Mouse (Mus musculus) regulatory T cell (primary cell): ENCODE data around the gene Ptpn14.

Experiments
- in situ Hi-C: fragments of 300-600 bp; cut with MboI, MseI; formaldehyde crosslinking; loops from one replicate; pipeline ENCODE4 v1.15.1; 2025; ENCODE audit warnings: high pct_unique_total_duplicates

Gene Ptpn14

GRCm38 (mm10) chr1:189808015-189808414 is 79.9 kb downstream of the Ptpn14 start:
- in situ Hi-C loops: no loop called here

GRCm38 (mm10) chr1:189808453-189808852 is 80.4 kb downstream of the Ptpn14 start:
- in situ Hi-C loops: no loop called here

- in situ Hi-C loops: no loop called here
Observed at GRCm38 (mm10) chr1:189811778-189812177, 83.7 kb downstream of the Ptpn14 start.

- in situ Hi-C loops: no loop called here
Observed at GRCm38 (mm10) chr1:189814385-189814784, 86.3 kb downstream of the Ptpn14 start.

- in situ Hi-C loops: no loop called here
Observed at GRCm38 (mm10) chr1:189817089-189817488, 89.0 kb downstream of the Ptpn14 start.

GRCm38 (mm10) chr1:189817810-189818209 is 89.7 kb downstream of the Ptpn14 start:
- in situ Hi-C loops: no loop called here

- in situ Hi-C loops: loop anchor here (10.0 kb wide), 1 partner anchor 325 kb away; no protein-coding TSS in a partner anchor
Observed at GRCm38 (mm10) chr1:189820111-189820510, 92.0 kb downstream of the Ptpn14 start.

- in situ Hi-C loops: loop anchor here (10.0 kb wide), 1 partner anchor 320 kb away; no protein-coding TSS in a partner anchor
Observed at GRCm38 (mm10) chr1:189824436-189824835, 96.4 kb downstream of the Ptpn14 start.

- in situ Hi-C loops: loop anchor here (10.0 kb wide), 1 partner anchor 694 kb away; no protein-coding TSS in a partner anchor
Observed at GRCm38 (mm10) chr1:189830391-189830790, 102.3 kb downstream of the Ptpn14 start.

- in situ Hi-C loops: loop anchor here (10.0 kb wide), 1 partner anchor 694 kb away; no protein-coding TSS in a partner anchor
Observed at GRCm38 (mm10) chr1:189830797-189831232, 102.7 kb downstream of the Ptpn14 start.

GRCm38 (mm10) chr1:189833351-189833750 is 105.3 kb downstream of the Ptpn14 start:
- in situ Hi-C loops: loop anchor here (10.0 kb wide), 1 partner anchor 691 kb away; no protein-coding TSS in a partner anchor

- in situ Hi-C loops: loop anchor here (10.0 kb wide), 1 partner anchor 691 kb away; no protein-coding TSS in a partner anchor
Observed at GRCm38 (mm10) chr1:189834166-189834565, 106.1 kb downstream of the Ptpn14 start.

GRCm38 (mm10) chr1:189846319-189846718 is 118.3 kb downstream of the Ptpn14 start:
- in situ Hi-C loops: no loop called here

GRCm38 (mm10) chr1:189849550-189849949 is 121.5 kb downstream of the Ptpn14 start:
- in situ Hi-C loops: no loop called here

- in situ Hi-C loops: loop anchor here (10.0 kb wide), 1 partner anchor 573 kb away; no protein-coding TSS in a partner anchor
Observed at GRCm38 (mm10) chr1:189852051-189852450, 124.0 kb downstream of the Ptpn14 start.

GRCm38 (mm10) chr1:189852456-189852855 is 124.4 kb downstream of the Ptpn14 start:
- in situ Hi-C loops: loop anchor here (10.0 kb wide), 1 partner anchor 572 kb away; no protein-coding TSS in a partner anchor

GRCm38 (mm10) chr1:189854646-189855045 is 126.6 kb downstream of the Ptpn14 start:
- in situ Hi-C loops: loop anchor here (10.0 kb wide), 1 partner anchor 570 kb away; no protein-coding TSS in a partner anchor

GRCm38 (mm10) chr1:189855739-189856138 is 127.7 kb downstream of the Ptpn14 start:
- in situ Hi-C loops: loop anchor here (10.0 kb wide), 1 partner anchor 569 kb away; no protein-coding TSS in a partner anchor

GRCm38 (mm10) chr1:189858377-189858776 is 130.3 kb downstream of the Ptpn14 start:
- in situ Hi-C loops: loop anchor here (10.0 kb wide), 1 partner anchor 566 kb away; no protein-coding TSS in a partner anchor

GRCm38 (mm10) chr1:189860112-189860941 is 132.3 kb downstream of the Ptpn14 start:
- in situ Hi-C loops: no loop called here

GRCm38 (mm10) chr1:189860942-189861315 is 132.9 kb downstream of the Ptpn14 start:
- in situ Hi-C loops: no loop called here

GRCm38 (mm10) chr1:189863727-189864126 is 135.7 kb downstream of the Ptpn14 start:
- in situ Hi-C loops: no loop called here
